Mouse (Mus musculus) urinary bladder, adult 18-20 months (tissue): ENCODE results near the gene Apc2.
A peak's percentile ranks its signal among the peaks of the same experiment; 100 is the strongest.

Source experiments
- DNase-seq, 2 experiments: peaks; one replicate each; pipeline ENCODE4 v3.0.0; 2022; ENCODE audit warnings: low spot score in 2 of 2, mixed read lengths in 2 of 2

The Apc2 gene

GRCm38 (mm10) chr10:80294311-80294710 is 1.5 kb upstream of the Apc2 start:
- no peak for DNase-seq

- no peak for DNase-seq
These were observed 931 bp upstream of the Apc2 start for GRCm38 (mm10) chr10:80294788-80295303.

- no peak for DNase-seq
These were observed 1.0 kb downstream of the Apc2 start for GRCm38 (mm10) chr10:80296824-80297223.

- DNase-seq: no peak
These were observed 1.9 kb downstream of the Apc2 start for GRCm38 (mm10) chr10:80297526-80298133.

GRCm38 (mm10) chr10:80298571-80299281 is 2.9 kb downstream of the Apc2 start:
- DNase-seq: no peak

- DNase-seq: no peak
These were observed 3.5 kb downstream of the Apc2 start for GRCm38 (mm10) chr10:80299301-80299700.

GRCm38 (mm10) chr10:80299824-80300223 is 4.0 kb downstream of the Apc2 start:
- no peak for DNase-seq

- DNase-seq: no peak
These were observed 5.0 kb downstream of the Apc2 start for GRCm38 (mm10) chr10:80300672-80301181.

GRCm38 (mm10) chr10:80301256-80302081 is 5.7 kb downstream of the Apc2 start:
- DNase-seq: no peak

- DNase-seq: no peak
These were observed 6.2 kb downstream of the Apc2 start for GRCm38 (mm10) chr10:80302082-80302355.

GRCm38 (mm10) chr10:80302471-80302881 is 6.7 kb downstream of the Apc2 start:
- DNase-seq: peak in 1 of 2 experiments; percentile 57

- no peak for DNase-seq
These were observed 8.7 kb downstream of the Apc2 start for GRCm38 (mm10) chr10:80304458-80304857.

- no peak for DNase-seq
These were observed 9.1 kb downstream of the Apc2 start for GRCm38 (mm10) chr10:80304862-80305261.

- no peak for DNase-seq
These were observed 15.8 kb downstream of the Apc2 start for GRCm38 (mm10) chr10:80311560-80311959.

GRCm38 (mm10) chr10:80312586-80313504 is 17.1 kb downstream of the Apc2 start:
- DNase-seq: no peak

GRCm38 (mm10) chr10:80313627-80314201 is 17.9 kb downstream of the Apc2 start:
- DNase-seq: no peak

GRCm38 (mm10) chr10:80314494-80315001 is 18.8 kb downstream of the Apc2 start:
- no peak for DNase-seq

- DNase-seq: no peak
These were observed 19.5 kb downstream of the Apc2 start for GRCm38 (mm10) chr10:80315315-80315714.

- no peak for DNase-seq
These were observed 20.6 kb downstream of the Apc2 start for GRCm38 (mm10) chr10:80316359-80316781.

- no peak for DNase-seq
These were observed 21.2 kb downstream of the Apc2 start for GRCm38 (mm10) chr10:80317011-80317410.

- peak; percentile 83 to 90 for DNase-seq
These were observed 24.6 kb downstream of the Apc2 start, which contains the start of gene 2310011J03Rik for GRCm38 (mm10) chr10:80320340-80320760. Gene 2310011J03Rik (minus strand): TSS chr10:80320537.
